Mouse (Mus musculus) MEL (cell line): ENCODE measurements around the gene Arf4. TPM values are rescaled to one million over a fixed set of nuclear protein-coding genes. Genes with fewer than 3 reads are reported as not detected.
"Not testable (repeated sequence)": the region's sequence is repeated elsewhere in the genome, so short reads cannot be mapped to it uniquely, and the experiment has no call there.

Experiments
- DNase-seq: peaks from one replicate; pipeline ENCODE4 v3.0.0; 2011; ENCODE audit warnings: low read depth, low spot score
- H3K27ac ChIP-seq: 2 replicates; pipeline ENCODE4 v1.5.1; 2012; ENCODE audit warnings: low read depth, mild to moderate bottlenecking, control low read depth, low read length, moderate library complexity; ENCODE audit not compliant: control insufficient read depth
- H3K27me3 ChIP-seq, 2 experiments: fragments of 150-350 bp in 1 of 2; sonication (generic) in 1 of 2; 2 replicates each; pipeline ENCODE4 v1.6.1; 2012; ENCODE audit warnings: low read length in 2 of 2, mild to moderate bottlenecking in 2 of 2, improper control_type of control experiment in 1 of 2, moderate library complexity in 1 of 2; ENCODE audit not compliant: insufficient read depth in 2 of 2, control insufficient read depth in 1 of 2
- H3K36me3 ChIP-seq, 2 experiments: 2 replicates each; pipeline ENCODE4 v1.6.1; 2012 to 2014; ENCODE audit warnings: low read length in 2 of 2, improper control_type of control experiment in 1 of 2, inconsistent platforms in 1 of 2, mild to moderate bottlenecking in 1 of 2; ENCODE audit not compliant: insufficient read depth in 2 of 2, control insufficient read depth in 1 of 2
- H3K4me1 ChIP-seq, 2 experiments: fragments of 150-350 bp in 1 of 2; sonication (generic) in 1 of 2; 2 replicates each; pipeline ENCODE4 v1.6.1; 2012; ENCODE audit warnings: low read length in 2 of 2, improper control_type of control experiment in 1 of 2, mild to moderate bottlenecking in 1 of 2; ENCODE audit not compliant: insufficient read depth in 2 of 2, control insufficient read depth in 1 of 2
- H3K4me3 ChIP-seq, 2 experiments: fragments of 150-350 bp in 1 of 2; sonication (generic) in 1 of 2; 2 replicates each; pipeline ENCODE4 v1.5.1; 2012; ENCODE audit warnings: low read depth in 2 of 2, low read length in 2 of 2, mild to moderate bottlenecking in 2 of 2, moderate library complexity in 2 of 2, control low read depth in 1 of 2, improper control_type of control experiment in 1 of 2; ENCODE audit not compliant: control insufficient read depth in 1 of 2, insufficient read depth in 1 of 2
- H3K79me2 ChIP-seq: 2 replicates; pipeline ENCODE4 v1.6.1; 2012; ENCODE audit warnings: mild to moderate bottlenecking, low read length, moderate library complexity; ENCODE audit not compliant: control insufficient read depth, poor library complexity, insufficient read depth
- H3K9ac ChIP-seq: 2 replicates; pipeline ENCODE4 v1.6.1; 2012; ENCODE audit warnings: low read depth, mild to moderate bottlenecking, control low read depth, low read length, moderate library complexity; ENCODE audit not compliant: control insufficient read depth, poor library complexity, severe bottlenecking
- H3K9me3 ChIP-seq: fragments of 150-350 bp; sonication (generic); replicated peaks from 2 replicates; pipeline ENCODE4 v1.6.1; 2012; ENCODE audit warnings: mild to moderate bottlenecking, low read length, improper control_type of control experiment, moderate library complexity; ENCODE audit not compliant: insufficient read depth
- BHLHE40 ChIP-seq: IDR thresholded peaks from 2 replicates; pipeline ENCODE4 v1.6.1; 2012; ENCODE audit warnings: low read depth, mild to moderate bottlenecking, inconsistent platforms, low read length, improper control_type of control experiment, borderline replicate concordance
- CHD2 ChIP-seq: IDR thresholded peaks from 2 replicates; pipeline ENCODE4 v1.6.1; 2011; ENCODE audit warnings: low read length, improper control_type of control experiment
- CTCF ChIP-seq, 3 experiments: IDR thresholded peaks in 2 of 3; conservative IDR thresholded peaks in 1 of 3; 2 replicates each; pipeline ENCODE4 v1.5.1; 2011 to 2012; ENCODE audit warnings: low read length in 3 of 3, low read depth in 2 of 3, mild to moderate bottlenecking in 2 of 3, improper control_type of control experiment in 1 of 3, inconsistent platforms in 1 of 3, mixed read lengths in 1 of 3, moderate library complexity in 1 of 3; ENCODE audit not compliant: control insufficient read depth in 1 of 3, insufficient read depth in 1 of 3, poor library complexity in 1 of 3, severe bottlenecking in 1 of 3
- E2F4 ChIP-seq: IDR thresholded peaks from 2 replicates; pipeline ENCODE4 v1.6.1; 2011; ENCODE audit warnings: low read depth, low read length, improper control_type of control experiment, borderline replicate concordance
- EP300 ChIP-seq, 2 experiments: IDR thresholded peaks; 2 replicates each; pipeline ENCODE4 v1.6.1; 2011; ENCODE audit warnings: improper control_type of control experiment in 2 of 2, low read length in 2 of 2, low read depth in 1 of 2, mild to moderate bottlenecking in 1 of 2
- ETS1 ChIP-seq: IDR thresholded peaks from 2 replicates; pipeline ENCODE4 v1.6.1; 2012; ENCODE audit warnings: low read depth, mild to moderate bottlenecking, inconsistent platforms, low read length, improper control_type of control experiment, moderate library complexity
- GATA1 ChIP-seq: IDR thresholded peaks from 2 replicates; pipeline ENCODE4 v1.6.1; 2011; ENCODE audit warnings: low read depth, low read length, improper control_type of control experiment
- HCFC1 ChIP-seq: IDR thresholded peaks from 2 replicates; pipeline ENCODE4 v1.6.1; 2012; ENCODE audit warnings: low read depth, mild to moderate bottlenecking, inconsistent platforms, low read length, improper control_type of control experiment, moderate library complexity
- MAX ChIP-seq: IDR thresholded peaks from 2 replicates; pipeline ENCODE4 v1.6.1; 2011; ENCODE audit warnings: low read length, improper control_type of control experiment
- MXI1 ChIP-seq: IDR thresholded peaks from 2 replicates; pipeline ENCODE4 v1.6.1; 2011; ENCODE audit warnings: mild to moderate bottlenecking, low read depth, low read length, improper control_type of control experiment
- MYC ChIP-seq: IDR thresholded peaks from 2 replicates; pipeline ENCODE4 v1.6.1; 2011; ENCODE audit warnings: low read depth, mild to moderate bottlenecking, low read length, improper control_type of control experiment, moderate library complexity
- NELFE ChIP-seq: IDR thresholded peaks from 2 replicates; pipeline ENCODE4 v1.6.1; 2011; ENCODE audit warnings: low read depth, low read length, improper control_type of control experiment
- POLR2A ChIP-seq, 2 experiments: IDR thresholded peaks; 2 replicates each; pipeline ENCODE4 v1.6.1; 2011 to 2012; ENCODE audit warnings: low read length in 2 of 2, mild to moderate bottlenecking in 2 of 2, control low read depth in 1 of 2, improper control_type of control experiment in 1 of 2, low read depth in 1 of 2, moderate library complexity in 1 of 2; ENCODE audit not compliant: control insufficient read depth in 1 of 2, insufficient read depth in 1 of 2, poor library complexity in 1 of 2
- RCOR1 ChIP-seq: IDR thresholded peaks from 2 replicates; pipeline ENCODE4 v1.6.1; 2012; ENCODE audit warnings: low read depth, mild to moderate bottlenecking, inconsistent platforms, low read length, improper control_type of control experiment
- SIN3A ChIP-seq: IDR thresholded peaks from 2 replicates; pipeline ENCODE4 v1.6.1; 2012; ENCODE audit warnings: low read length, improper control_type of control experiment, inconsistent platforms
- TBP ChIP-seq: IDR thresholded peaks from 2 replicates; pipeline ENCODE4 v1.8.0; 2011; ENCODE audit warnings: low read depth, low read length, improper control_type of control experiment
- TCF12 ChIP-seq: IDR thresholded peaks from 2 replicates; pipeline ENCODE4 v1.6.1; 2014; ENCODE audit warnings: low read depth, mild to moderate bottlenecking, inconsistent platforms, low read length, improper control_type of control experiment, moderate library complexity
- USF1 ChIP-seq: IDR thresholded peaks from 2 replicates; pipeline ENCODE4 v1.6.1; 2014; ENCODE audit warnings: low read depth, mild to moderate bottlenecking, inconsistent platforms, low read length, improper control_type of control experiment, moderate library complexity
- ZMIZ1 ChIP-seq: IDR thresholded peaks from 2 replicates; pipeline ENCODE4 v1.6.1; 2012; ENCODE audit warnings: low read depth, mild to moderate bottlenecking, inconsistent platforms, low read length, improper control_type of control experiment, moderate library complexity
- ZNF384 ChIP-seq: IDR thresholded peaks from 2 replicates; pipeline ENCODE4 v1.6.1; 2012; ENCODE audit warnings: low read depth, mild to moderate bottlenecking, inconsistent platforms, low read length, improper control_type of control experiment
- polyA plus RNA-seq, 2 experiments: library from polyadenylated mRNA; stranded (reverse) in 1 of 2; unstranded in 1 of 2; fragments of >175 nt in 1 of 2; fragments of >200 nt in 1 of 2; gene quantifications; 2 replicates each; pipeline versions ENCODE4 v1.2.1 to v1.2.4; 2012; ENCODE audit warnings: low replicate concordance in 2 of 2, low read depth in 1 of 2; ENCODE audit not compliant: insufficient read length in 2 of 2, insufficient read depth in 1 of 2, missing spikeins in 1 of 2
- total RNA-seq: library from RNA; depleted of rRNA; stranded (reverse); fragments of 300-350 nt; gene quantifications from 2 replicates; pipeline ENCODE4 v1.2.3, GENCODE M21; 2012

Gene Arf4
- total and polyA plus RNA-seq, 3 experiments: 50.9 to 87.6 TPM; not detected in 1

- TF ChIP-seq ZMIZ1 (no peak), POLR2A (IDR thresholded peaks at IDR 0.05; ENCODE audit: control insufficient read depth in 1 of 2, insufficient read depth in 1 of 2, low read depth in 1 of 2, low read length in 2 of 2, poor library complexity in 1 of 2) (no peak), USF1 (no peak), CHD2 (no peak), E2F4 (no peak), CTCF (IDR thresholded peaks at IDR 0.05 in 2 of 3, conservative IDR thresholded peaks at IDR 0.05 in 1 of 3; ENCODE audit: control insufficient read depth in 1 of 3, insufficient read depth in 1 of 3, low read depth in 2 of 3, low read length in 3 of 3, poor library complexity in 1 of 3, severe bottlenecking in 1 of 3) (peak; percentile 8 to 83 (median 25); a peak in 2 of 6 replicates), SIN3A (peak; percentile 83)
Measured at GRCm38 (mm10) chr14:26670964-26671363, 33.1 kb downstream of the Arf4 start (continued).

DNA sequence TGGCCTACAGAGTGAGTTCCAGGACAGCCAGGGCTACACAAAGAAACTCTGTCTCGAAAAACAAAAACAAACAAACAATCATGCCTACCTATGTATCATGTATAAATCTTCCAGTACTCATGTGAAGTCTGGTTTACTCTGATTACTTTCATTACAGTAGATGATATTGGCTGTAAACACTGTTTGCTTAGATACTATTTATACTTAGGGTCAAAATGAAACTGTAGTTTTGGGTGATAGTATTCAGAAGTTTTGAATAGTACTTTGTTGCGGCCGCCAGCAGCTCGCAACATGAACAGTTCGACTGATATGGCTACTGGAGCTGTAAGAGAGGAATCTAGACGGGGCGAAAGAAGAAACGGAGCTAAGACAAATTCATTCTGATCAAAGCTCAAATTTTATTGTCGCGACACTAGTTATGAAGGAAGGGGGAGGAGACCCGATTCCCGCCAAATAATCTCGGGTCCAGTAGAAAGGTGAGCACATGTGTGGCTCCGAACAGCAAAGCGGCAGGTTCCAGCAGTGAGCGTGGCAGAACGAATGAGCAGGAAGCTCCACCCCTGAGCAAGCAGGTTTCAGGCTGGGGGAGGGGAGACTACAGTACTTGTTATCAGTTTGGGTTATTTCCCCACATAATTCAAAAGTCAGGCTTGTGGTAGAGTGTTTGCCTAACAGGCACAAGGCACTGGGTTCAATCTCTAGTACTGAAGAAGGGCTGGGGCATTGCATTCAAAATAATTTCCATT lies 34.2 kb downstream of the Arf4 start:
- TF ChIP-seq MYC: peak; percentile 81
- peak; percentile 38; the same call in 1 of the 2 replicates for TF ChIP-seq HCFC1
- TF ChIP-seq NELFE: peak; percentile 57
- peak; percentile 38; the same call in 1 of the 2 replicates for TF ChIP-seq RCOR1
- peak; percentile 92 for TF ChIP-seq TBP
- TF ChIP-seq MAX: peak; percentile 72; the same call in 1 of the 2 replicates
- TF ChIP-seq POLR2A (IDR thresholded peaks at IDR 0.05; ENCODE audit: control insufficient read depth in 1 of 2, insufficient read depth in 1 of 2, low read depth in 1 of 2, low read length in 2 of 2, poor library complexity in 1 of 2): peak in 1 of 2 experiments; percentile 73; a peak in 2 of 4 replicates
- peak; percentile 60 for TF ChIP-seq BHLHE40
- TF ChIP-seq ZNF384: 0 out of 2 replicates have a peak, but pooled peaks have one; percentile 9
- peak; percentile 49 to 60; a peak in 3 of 4 replicates for TF ChIP-seq EP300 (IDR thresholded peaks at IDR 0.05; ENCODE audit: low read depth in 1 of 2, low read length in 2 of 2)
- peak; percentile 72 for TF ChIP-seq ETS1
- TF ChIP-seq GATA1: peak; percentile 77
- peak; percentile 74; the same call in 1 of the 2 replicates for TF ChIP-seq MXI1
- TF ChIP-seq CHD2: peak; percentile 54; the same call in 1 of the 2 replicates
- TF ChIP-seq TCF12: peak; percentile 69
- peak; percentile 64 for TF ChIP-seq SIN3A
- 0 out of 2 replicates have a peak, but pooled peaks have one; percentile 53 for TF ChIP-seq E2F4
- peak overlapping the region; percentile 64 for H3K9ac ChIP-seq
- H3K27ac ChIP-seq: peak overlapping the region; percentile 80
- H3K4me3 ChIP-seq: peak overlapping the region; percentile 45 to 55
- H3K79me2 ChIP-seq: peaks cover 23% of the 10 kb centered on the region
- DNase-seq: peak; percentile 85
- peaks cover 0 to 20% of the 10 kb centered on the region in 2 experiments; a peak in 2 of 4 replicates for H3K36me3 ChIP-seq
- peaks cover 9 to 16% of the 10 kb centered on the region in 2 experiments for H3K4me1 ChIP-seq
- not testable (repeated sequence) for H3K27me3 ChIP-seq, H3K9me3 ChIP-seq

DNA sequence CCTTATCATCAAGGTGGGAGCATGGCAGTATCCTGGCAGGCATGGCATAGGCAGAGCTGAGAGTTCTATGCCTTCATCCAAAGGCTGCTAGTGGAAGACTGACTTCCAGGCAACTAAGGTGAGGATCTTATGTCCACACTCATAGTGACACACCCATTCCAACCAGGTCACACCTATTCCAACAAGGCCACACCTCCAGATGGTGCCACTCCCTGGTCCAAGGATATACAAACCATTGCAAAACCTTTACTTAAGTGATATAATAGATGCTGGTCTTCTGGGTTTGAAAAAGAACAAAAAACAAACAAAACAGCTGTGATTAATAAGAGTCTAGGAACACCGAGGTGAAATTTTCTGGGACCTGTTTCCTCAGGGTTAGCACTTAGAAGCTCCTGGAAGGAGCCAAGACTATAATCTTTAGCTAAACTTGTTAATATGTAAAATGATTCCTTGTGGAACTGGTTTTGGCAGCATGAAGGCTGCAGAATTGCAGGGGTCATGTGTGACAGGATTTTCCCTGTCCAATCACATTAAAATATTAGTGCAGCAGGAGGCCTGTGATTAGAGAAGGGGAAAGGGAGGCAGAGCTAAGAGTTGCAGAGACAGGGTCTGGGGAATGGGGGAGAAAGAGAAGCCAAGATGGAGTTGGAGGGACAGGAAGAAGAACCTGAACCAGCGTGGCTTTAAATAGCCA lies 36.7 kb downstream of the Arf4 start:
- Histone ChIP-seq H3K4me1 (peaks cover 9 to 16% of the 10 kb centered on the region in 2 experiments), H3K36me3 (peaks cover 0 to 20% of the 10 kb centered on the region in 2 experiments; a peak in 2 of 4 replicates)
- H3K9me3 ChIP-seq, DNase-seq, H3K27ac ChIP-seq, H3K4me3 ChIP-seq, H3K27me3 ChIP-seq, H3K9ac ChIP-seq, H3K79me2 ChIP-seq: not testable (repeated sequence)
